Mouse (Mus musculus) erythroblast, embryonic 14.5 days (primary cell): ENCODE results near the gene Pole3.

Experiments
- GATA1 ChIP-seq: IDR thresholded peaks from 2 replicates; pipeline ENCODE4 v1.6.1; 2012; ENCODE audit warnings: low read length, inconsistent platforms, mixed read lengths
- TAL1 ChIP-seq: IDR thresholded peaks from 3 replicates; pipeline ENCODE4 v1.6.1; 2012; ENCODE audit warnings: low read length, inconsistent platforms, mixed read lengths

DNA sequence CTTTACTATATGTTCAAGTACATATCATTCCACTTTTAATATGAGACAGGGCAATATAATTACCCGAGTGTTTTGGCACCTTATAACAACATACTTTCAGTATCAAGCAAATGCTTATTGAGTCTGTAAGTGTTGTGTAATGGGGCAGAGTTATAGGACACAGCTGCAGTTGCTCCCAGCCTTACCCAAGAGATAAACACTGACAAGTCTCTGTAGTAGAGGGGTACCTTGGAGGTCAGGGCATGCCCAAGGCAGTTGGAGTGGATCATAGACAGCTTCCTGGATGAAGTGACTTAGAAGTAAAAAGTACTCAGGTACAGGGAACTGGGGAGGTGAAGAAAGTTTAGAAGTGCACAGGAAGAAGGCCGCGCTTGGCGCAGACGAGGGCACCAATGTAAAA is 37.7 kb downstream of the Pole3 start:
- TF ChIP-seq GATA1 = no peak
- no peak for TF ChIP-seq TAL1
